Mouse (Mus musculus) gastrocnemius, postnatal 10 days (tissue): ENCODE results near the gene Ankrd16. TPM values are rescaled to one million over a fixed set of nuclear protein-coding genes. Genes with fewer than 3 reads are reported as not detected.

Experiments
- DNase-seq: peaks from one replicate; pipeline ENCODE4 v3.0.0; 2021; ENCODE audit warnings: mixed read lengths
- long read RNA-seq, 2 experiments: library from polyadenylated mRNA; stranded (forward); transcript quantifications; one replicate each; pipeline ENCODE4 v2.0.0; 2021
- total RNA-seq, 2 experiments: library from RNA; stranded (reverse); gene quantifications; 2 replicates each; pipeline ENCODE4 v1.2.3; 2021

Gene Ankrd16
- 10 to 100 TPM; 25.8 to 34.0 TPM for total RNA-seq
- long read RNA-seq, experiment 1, transcript Ankrd16-201 (7 exons, 1,618 nt), result major isoform, 6 of 18 reads
- long read RNA-seq, experiment 1, partial matches to known transcripts, result 1 of 18 reads
- long read RNA-seq, experiment 1, other reads (novel, unspliced or antisense), result 9 of 18 reads
- long read RNA-seq, experiment 2, transcript Ankrd16-201 (7 exons, 1,618 nt), result major isoform, 6 of 11 reads
- long read RNA-seq, experiment 2, partial matches to known transcripts, result 1 of 11 reads
- long read RNA-seq, experiment 2, other reads (novel, unspliced or antisense), result 3 of 11 reads

DNA sequence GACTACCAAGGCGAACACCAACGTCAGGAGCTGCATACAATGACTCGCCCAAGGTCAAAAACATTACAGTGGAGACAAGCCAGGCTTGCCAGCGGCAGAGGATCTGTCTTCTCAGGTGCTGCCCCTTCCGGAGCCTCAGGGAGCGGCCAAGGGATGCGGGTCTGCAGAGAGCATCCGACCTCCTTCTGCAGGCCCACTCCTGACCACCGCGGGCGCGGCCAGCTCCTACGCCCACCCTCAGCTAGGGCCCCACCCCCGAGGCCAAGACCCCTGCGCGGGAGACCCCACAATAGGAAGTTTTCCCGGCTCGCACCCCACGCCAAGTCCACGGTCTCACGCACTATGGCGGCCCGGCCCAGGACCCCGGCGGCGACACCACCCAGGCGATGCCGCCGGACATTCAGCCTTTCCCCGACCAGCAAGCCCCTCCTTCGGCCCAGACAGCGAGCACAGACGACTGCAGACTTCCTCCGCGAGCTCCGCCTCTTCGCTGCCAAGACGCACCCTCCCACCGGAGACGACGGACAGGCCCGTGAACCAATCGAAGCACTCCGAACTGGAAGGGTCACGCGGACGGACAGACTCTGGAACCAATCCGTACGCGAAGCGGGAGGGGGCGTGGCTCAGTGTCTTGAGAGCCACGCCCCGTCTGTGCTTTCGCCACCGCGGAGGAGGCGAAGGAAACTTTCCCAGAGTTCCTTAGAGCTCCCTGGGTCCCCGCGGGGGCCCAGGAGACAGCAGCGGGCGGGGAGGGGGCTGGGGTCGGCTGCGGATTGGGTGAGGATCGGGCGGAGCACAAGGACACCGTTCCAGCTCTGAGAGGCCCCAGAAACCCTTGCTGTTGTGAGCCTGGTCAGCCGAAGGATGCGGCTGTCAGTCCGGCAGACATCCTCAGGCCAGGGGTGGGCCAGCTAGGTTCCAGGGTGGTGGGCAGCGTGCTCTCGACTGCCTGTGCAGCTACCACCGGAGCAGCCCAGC lies at the start of gene Ankrd16, which contains the start of gene Fbh1:
Ankrd16 (plus strand) TSS at position 786 of the 978 bp plus-strand sequence.
Fbh1 (minus strand) TSS at position 492 of the 978 bp plus-strand sequence.
- DNase-seq, result peak; percentile 100

DNA sequence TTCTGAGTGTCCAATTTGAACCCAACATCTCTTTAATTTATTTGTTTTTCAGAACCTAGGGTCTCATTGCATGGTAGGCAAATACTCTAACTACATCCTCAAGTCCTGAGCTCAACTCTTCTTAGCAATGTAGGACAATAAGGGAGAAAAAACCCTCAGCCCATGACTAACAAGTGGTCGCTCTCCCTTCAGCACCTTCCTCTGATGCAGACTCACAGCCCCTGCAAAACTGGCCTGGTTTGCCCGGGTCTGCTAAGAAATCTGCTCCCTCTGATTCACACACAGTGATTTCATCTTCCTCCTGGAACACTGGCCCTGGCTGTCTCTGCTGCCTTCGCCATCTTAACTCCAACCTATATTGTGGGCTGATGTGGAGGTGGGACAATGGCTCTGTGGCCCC lies 48.6 kb upstream of the Ankrd16 start:
- DNase-seq, result no peak

GRCm38 (mm10) chr2:11732978-11733377 lies 44.7 kb upstream of the Ankrd16 start:
- DNase-seq, result no peak

- DNase-seq, result no peak
Observed at GRCm38 (mm10) chr2:11735853-11736252, 41.8 kb upstream of the Ankrd16 start.

DNA sequence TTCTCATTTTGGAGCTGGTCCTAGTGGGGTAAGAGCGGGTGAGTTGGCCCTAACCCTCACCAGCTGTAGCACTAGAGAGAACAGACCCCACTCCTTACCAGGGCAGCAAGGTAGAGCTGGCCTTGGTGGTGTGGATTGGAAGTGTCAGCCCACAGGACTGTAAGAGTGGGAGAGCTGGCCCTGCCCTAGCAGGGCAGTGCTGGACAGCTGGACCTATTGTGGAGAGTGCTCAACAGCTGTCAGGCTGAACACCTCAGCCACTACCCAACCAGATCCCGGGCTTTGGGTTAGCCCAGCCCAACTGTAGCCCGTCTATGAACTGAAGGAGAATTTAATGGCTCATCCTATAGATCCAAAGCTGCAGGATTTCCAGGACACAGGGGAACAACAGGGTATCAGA lies 38.9 kb upstream of the Ankrd16 start:
- no peak for DNase-seq

GRCm38 (mm10) chr2:11739516-11740051 lies 38.1 kb upstream of the Ankrd16 start:
- DNase-seq, result no peak

- no peak for DNase-seq
Observed at GRCm38 (mm10) chr2:11762541-11762940, 15.1 kb upstream of the Ankrd16 start.

GRCm38 (mm10) chr2:11765694-11766093 lies 12.0 kb upstream of the Ankrd16 start:
- no peak for DNase-seq

GRCm38 (mm10) chr2:11766485-11767160 lies 11.1 kb upstream of the Ankrd16 start:
- DNase-seq, result no peak

- peak; percentile 5 for DNase-seq
Observed at GRCm38 (mm10) chr2:11767161-11767545, 10.5 kb upstream of the Ankrd16 start.

DNA sequence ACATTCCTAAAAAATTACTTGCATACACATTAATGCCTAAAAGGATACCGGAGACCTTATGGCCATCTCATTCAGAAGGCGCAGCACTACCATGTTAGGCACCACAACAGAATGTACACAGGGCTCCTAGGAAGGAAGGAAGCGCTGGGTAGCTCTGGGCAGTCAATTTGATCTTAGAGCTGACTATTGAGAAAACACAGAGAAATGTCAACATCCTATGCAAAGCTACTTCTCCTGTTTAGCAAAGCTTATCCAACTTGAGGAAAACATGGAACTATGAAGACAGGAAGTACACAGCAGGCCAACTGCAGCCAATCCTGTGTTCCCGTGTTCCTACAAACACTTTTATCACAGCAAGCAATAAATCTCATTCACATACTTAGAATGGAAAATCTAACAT lies 6.0 kb upstream of the Ankrd16 start:
- DNase-seq, result no peak

DNA sequence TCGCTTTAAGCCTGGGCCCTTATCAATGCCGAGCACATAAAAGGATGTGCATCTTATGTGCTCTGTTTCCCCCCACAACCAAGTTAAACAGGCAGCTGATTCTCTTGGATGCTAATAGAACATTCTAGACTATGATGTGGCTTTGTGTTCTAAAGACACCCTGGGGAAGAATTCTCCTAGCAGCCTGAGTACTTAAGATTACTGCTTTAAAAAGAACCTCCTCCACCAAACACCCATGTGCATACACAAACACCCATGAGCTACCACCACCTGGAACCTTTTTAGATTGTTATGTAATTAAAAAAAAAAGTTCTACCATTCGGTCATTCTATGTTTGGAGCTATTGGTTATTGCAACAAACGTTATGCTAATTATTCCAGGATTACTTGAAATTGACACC lies 5.3 kb upstream of the Ankrd16 start:
- no peak for DNase-seq

DNA sequence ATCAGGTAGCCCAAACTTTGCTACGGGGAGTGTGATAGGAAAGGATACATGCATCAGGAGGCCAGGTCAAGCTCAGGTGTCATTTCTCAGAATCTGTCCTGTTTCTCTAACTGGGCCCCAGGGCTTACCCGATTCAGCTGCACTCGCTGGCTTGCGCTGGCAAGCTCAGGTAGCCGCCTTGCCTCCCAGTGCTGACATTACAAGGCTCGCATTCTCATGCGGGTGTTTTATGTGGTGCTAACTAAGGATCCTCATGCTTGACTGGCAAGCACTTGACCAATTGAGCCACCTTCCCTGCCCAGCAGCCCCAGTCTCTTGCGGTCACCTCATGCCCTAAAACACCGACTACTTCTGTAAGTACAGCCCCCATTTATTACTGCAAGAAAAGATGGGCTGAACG lies 3.2 kb upstream of the Ankrd16 start:
- no peak for DNase-seq

GRCm38 (mm10) chr2:11775121-11775520 lies 2.6 kb upstream of the Ankrd16 start:
- no peak for DNase-seq

DNA sequence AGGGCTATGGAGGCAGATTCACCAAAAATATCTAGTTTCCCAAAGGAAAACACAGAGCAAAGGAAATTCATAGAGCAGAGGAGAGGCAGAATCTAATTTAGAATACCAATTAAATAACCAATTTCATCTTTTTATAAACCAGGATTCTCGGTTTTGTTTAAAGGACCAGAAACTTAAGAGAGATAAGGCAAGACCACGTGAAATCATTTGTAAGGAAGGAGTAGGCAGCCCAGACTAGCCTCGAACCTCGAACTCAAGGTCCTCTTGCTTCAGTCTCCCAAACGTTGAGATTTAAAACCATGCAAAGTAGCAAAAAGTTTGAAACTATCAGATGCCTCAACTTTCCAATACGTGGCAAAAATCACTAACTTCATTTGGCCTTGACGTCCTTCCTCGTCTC lies 1.3 kb upstream of the Ankrd16 start:
- no peak for DNase-seq

GRCm38 (mm10) chr2:11778087-11778823 lies 579 bp downstream of the Ankrd16 start:
- DNase-seq, result peak; percentile 85

GRCm38 (mm10) chr2:11784159-11784558 lies 6.5 kb downstream of the Ankrd16 start:
- DNase-seq, result no peak

DNA sequence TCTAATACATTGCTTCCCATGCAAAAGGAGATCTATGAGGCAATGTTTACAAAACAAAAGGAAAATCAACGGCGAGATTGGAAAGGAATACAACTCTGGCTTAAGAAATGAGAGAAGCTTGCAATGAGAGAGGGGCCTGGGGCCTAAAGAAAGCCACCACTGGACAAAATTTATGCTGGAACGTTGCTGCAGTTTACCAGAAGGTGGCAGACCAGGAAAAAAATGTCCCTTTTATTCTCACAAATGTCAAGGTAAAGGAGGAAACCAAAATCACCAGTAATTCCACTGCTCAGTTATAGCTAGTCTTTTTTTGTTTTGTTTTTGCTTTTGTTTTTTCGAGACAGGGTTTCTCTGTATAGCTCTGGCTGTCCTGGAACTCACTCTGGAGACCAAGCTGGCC lies 17.0 kb downstream of the Ankrd16 start:
- no peak for DNase-seq

DNA sequence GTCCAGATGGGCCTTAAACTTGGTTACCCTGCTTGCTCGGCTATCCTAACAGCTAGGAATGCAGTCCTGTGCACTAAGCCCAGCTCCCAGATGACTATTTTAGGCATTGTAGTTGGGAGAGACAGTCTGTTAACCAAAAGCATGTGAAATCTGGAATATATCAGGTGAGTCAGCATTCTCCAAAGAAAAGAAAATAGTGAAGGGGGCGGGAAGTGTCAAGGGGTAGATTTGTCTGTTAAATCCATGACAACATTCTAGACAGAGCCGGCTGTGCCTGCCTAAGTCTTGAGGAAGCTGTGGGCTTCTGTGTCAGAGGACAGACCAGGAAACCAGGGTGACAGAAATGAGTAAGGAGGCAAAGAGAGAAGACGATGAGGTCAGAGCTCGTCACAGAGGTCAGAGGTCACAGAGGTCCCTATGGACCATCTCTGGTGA lies 20.3 kb downstream of the Ankrd16 start:
- no peak for DNase-seq

- DNase-seq, result no peak
Observed at GRCm38 (mm10) chr2:11801299-11801930, 23.7 kb downstream of the Ankrd16 start.
